Mouse (Mus musculus): ENCODE measurements around the gene Cyp2c23.

DNA sequence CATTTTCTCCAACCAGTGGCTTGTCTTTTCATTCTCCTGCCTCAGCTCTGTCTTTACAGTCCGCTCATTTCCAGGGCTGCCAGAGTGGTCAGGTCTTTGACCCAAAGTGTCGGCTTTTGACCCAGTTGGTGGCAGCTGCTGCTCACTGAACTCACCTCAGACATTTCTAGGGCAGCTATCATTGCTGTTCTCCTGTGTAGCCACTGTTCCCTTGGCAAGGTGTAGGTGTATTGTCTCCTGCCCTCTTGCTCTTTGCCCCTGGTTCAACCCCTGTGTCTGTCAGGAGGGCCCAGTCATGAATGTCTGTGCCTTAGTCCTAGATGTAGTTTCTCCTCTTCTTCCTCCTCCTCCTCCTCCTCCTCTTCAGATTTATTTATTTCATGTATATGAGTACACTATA lies 24.7 kb downstream of the Cyp2c23 start:
- no peak for TF ChIP-seq CTCF (conservative IDR thresholded peaks at IDR 0.05; ENCODE audit: insufficient read depth, insufficient read length, low read depth, low read length)
- TF ChIP-seq POLR2A (IDR thresholded peaks at IDR 0.05; ENCODE audit: low read depth, low read length): no peak
